Mouse (Mus musculus): Measurements from ENCODE around the gene Hps5. TPM values are rescaled to one million over a fixed set of nuclear protein-coding genes. Genes with fewer than 3 reads are reported as not detected.
A peak's percentile ranks its signal among the peaks of the same experiment; 100 is the strongest.

Hps5 gene
- total RNA-seq, 2 experiments from 2014 or later = 12.2 to 12.8 TPM

GRCm38 (mm10) chr7:46734983-46735382, 60.9 kb downstream of the Hps5 start:
- DNase-seq = no peak

GRCm38 (mm10) chr7:46732458-46732857, 63.4 kb downstream of the Hps5 start, which contains the start of gene Saa4:
Gene Saa4 (minus strand): TSS chr7:46732603.
- no peak for DNase-seq

- DNase-seq = no peak
These were observed 68.3 kb downstream of the Hps5 start for GRCm38 (mm10) chr7:46727584-46727983.

- no peak for DNase-seq
These were observed 71.5 kb downstream of the Hps5 start for GRCm38 (mm10) chr7:46724396-46724795.

GRCm38 (mm10) chr7:46723849-46724248, 72.0 kb downstream of the Hps5 start:
- no peak for DNase-seq

- no peak for DNase-seq
These were observed 72.5 kb downstream of the Hps5 start for GRCm38 (mm10) chr7:46723354-46723753.

GRCm38 (mm10) chr7:46720460-46720859, 75.4 kb downstream of the Hps5 start:
- DNase-seq = no peak

- no peak for DNase-seq
These were observed 76.3 kb downstream of the Hps5 start for GRCm38 (mm10) chr7:46719526-46719925.

- DNase-seq = no peak
These were observed 77.1 kb downstream of the Hps5 start for GRCm38 (mm10) chr7:46718591-46719270.

GRCm38 (mm10) chr7:46716897-46717296, 79.0 kb downstream of the Hps5 start:
- DNase-seq = peak; percentile 26

- no peak for DNase-seq
These were observed 80.3 kb downstream of the Hps5 start, which contains the start of gene Saa3 for GRCm38 (mm10) chr7:46715600-46715999. Gene Saa3 (minus strand): TSS chr7:46715700.

GRCm38 (mm10) chr7:46714518-46714917, 81.3 kb downstream of the Hps5 start:
- DNase-seq = peak; percentile 69

- DNase-seq = no peak
These were observed 83.6 kb downstream of the Hps5 start for GRCm38 (mm10) chr7:46712250-46712649.

Other genes with a start within 250 kb of the Hps5 start
- 10 to 100 TPM; 10.6 to 11.3 TPM for gene Sergef, start 156.3 kb downstream of the Hps5 start, total RNA-seq (2021)
- not detected for gene Tph1, start 123.5 kb downstream of the Hps5 start, total RNA-seq (2021)
- 1 to 10 TPM; 9.2 to 9.9 TPM for gene Saal1, start 85.4 kb downstream of the Hps5 start, total RNA-seq (2021)
- not detected for gene Saa3, start 80.4 kb downstream of the Hps5 start, total RNA-seq (2021)
- gene Saa4, start 63.5 kb downstream of the Hps5 start, total RNA-seq (2021) = not detected
- gene Saa1, start 53.1 kb downstream of the Hps5 start, total RNA-seq (2021) = not detected
- gene Saa2, start 44.3 kb downstream of the Hps5 start, total RNA-seq (2021) = not detected
- 10 to 100 TPM; 22.9 to 23.8 TPM for gene Gtf2h1, start within 50 bp of the Hps5 start, total RNA-seq (2021)
- gene Ldha, start 45.4 kb upstream of the Hps5 start, total RNA-seq (2021) = 1,000 to 10,000 TPM; 1,136 TPM
- gene Ldhc, start 65.1 kb upstream of the Hps5 start, total RNA-seq (2021) = not detected
- 10 to 100 TPM; 87.5 to 92.4 TPM for gene Tsg101, start 123.9 kb upstream of the Hps5 start, total RNA-seq (2021)
- 10 to 100 TPM; 14.9 to 16.8 TPM for gene Uevld, start 162.5 kb upstream of the Hps5 start, total RNA-seq (2021)
- gene Gm9999, start 187.5 kb upstream of the Hps5 start, total RNA-seq (2021) = not detected
- gene Spty2d1, start 212.3 kb upstream of the Hps5 start, total RNA-seq (2021) = 10 to 100 TPM; 15.1 to 15.7 TPM

Measured in heart, postnatal 4 days (tissue).